Mouse (Mus musculus): ENCODE data around the gene Ntmt1.

Gene Ntmt1

DNA sequence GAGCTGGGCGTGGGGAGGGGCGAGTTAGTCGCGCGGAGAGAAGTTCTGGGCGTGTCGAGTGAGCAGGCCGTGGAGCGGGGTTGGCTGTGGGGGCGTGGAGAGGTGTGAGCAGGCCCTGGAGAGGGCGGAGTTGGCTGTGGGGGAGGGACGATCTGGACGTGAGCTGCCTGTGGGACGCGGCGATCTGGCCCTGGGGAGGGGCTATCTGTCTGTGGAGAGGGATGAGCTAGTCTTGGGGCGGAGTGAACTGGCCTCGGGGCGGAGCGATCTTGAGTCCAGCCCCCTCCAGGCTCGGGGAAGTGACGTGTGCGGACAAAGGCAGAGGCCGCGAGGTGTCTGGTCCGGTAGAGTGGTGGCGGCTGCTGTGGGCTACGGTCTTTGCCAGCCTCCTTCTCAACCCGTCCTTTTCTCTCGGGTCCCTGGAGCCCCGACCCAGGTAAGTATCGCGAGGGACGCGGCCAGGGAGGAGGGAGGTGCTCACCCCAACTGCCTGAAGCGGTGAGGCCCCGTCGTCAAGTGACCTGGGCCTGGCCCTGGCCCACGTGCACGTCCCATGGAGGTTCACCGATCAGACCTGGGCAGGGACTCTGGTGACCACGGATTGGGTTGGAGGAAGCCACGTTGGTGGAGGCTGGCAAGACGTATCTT, at the start of gene Ntmt1:
TSS of gene Ntmt1 (plus strand) at position 179 of the 648 bp plus-strand sequence.
- in situ Hi-C loops (cut with MboI, MseI) = no loop called here

DNA sequence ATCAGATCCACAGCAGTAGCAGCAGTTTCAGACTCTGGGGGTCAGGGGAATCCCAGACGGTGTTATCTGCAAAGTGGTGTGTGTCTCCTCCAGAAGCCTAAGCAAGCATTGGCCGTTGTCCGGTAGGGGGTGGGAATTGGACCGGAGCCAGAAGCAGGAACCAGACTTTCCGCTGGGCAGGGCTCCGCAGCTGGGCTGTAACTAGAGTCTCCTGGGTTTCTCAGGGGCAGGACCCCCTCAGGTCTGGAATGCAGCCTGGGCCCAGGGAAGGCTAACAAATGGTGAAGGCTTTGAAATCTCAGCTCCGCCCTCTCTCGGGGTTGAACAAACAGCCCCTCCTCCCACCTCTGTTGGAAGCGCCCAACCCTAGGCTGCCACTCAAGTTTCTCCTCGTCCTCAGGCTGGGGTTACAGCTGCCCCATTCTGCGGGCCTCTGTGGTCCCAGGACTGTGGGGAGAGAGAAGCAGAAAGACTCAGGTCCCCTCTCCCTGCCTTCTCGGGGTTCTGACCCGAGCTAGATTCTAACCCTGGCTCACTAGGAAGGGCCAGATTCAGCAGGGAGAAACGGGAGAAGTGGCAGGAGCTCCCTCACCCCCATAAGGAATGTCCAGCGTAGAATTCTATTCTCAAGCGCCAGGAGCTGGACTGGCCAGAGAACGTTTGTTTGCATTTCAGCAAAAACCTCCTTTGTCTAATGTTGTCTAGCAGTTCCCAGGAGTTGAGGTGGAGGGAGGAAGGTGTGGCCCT, 49.1 kb upstream of the Ntmt1 start:
- in situ Hi-C loops (cut with MboI, MseI) = no loop called here

DNA sequence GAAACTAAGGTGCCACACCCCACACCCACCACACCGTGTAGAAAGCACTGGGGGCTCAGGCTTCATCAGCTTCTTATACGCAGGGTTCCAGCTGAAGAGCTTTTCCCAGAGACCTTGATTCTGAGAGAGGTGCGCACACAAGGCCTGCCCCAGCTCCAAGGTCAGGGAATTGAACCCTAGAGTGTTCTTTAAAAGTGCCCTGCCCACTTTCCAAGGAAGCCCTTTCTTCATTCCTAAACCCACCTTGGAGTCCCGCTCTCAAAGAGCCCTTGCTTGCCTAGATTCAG, 48.6 kb upstream of the Ntmt1 start:
- in situ Hi-C loops (cut with MboI, MseI) = no loop called here

DNA sequence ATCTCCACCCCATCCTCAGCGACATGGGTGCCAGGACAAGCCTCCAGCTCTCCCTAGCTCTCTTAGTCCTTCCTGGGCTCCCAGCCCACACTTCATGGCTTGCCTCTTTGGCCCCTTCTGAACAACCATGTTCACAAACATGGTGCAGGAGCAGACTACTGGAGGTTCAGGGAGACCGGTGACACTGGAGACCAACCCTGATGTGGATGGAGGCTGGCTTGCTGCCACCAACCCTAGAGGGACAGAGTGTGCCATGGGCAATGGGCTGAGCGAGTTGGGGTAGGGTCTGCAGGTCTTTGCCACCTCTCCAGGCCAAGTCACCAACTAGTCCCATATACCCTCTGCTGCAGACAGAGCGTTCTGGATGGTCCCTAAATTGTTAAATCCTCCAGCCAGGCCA, 48.2 kb upstream of the Ntmt1 start:
- in situ Hi-C loops (cut with MboI, MseI) = no loop called here

DNA sequence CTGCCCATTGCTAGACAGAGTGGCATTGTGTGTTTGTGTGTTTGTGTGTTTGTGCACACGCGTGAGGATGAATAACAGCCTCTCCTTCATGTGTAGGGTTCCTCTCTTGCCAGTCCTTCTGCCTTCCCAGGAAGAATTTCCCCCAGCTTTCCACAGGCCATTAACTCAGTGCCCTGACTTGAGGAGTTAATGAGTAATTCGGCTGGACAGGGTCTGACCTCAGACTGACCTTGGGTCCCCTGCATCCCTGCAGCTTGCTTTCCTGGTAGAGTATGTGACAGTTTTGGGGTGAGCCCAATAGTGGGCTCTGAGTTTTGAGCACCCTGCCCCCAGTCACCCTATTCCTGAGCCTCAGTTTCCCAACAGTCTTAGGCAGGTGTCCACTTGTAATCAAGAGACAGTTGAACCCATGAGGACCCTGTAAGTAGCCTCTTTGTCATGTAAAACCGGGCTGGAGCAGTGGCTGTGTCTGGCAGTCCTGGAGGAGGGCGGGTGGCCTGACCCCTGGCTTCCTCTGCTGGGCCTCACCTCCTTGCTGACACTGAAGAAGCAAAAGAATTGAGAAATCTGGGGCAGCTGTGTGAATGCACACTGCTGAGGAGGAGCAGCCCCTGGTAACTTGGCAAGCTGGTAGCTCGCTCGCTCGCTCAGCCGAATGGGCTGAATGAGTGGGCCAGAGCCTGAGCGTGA, 47.6 kb upstream of the Ntmt1 start:
- in situ Hi-C loops (cut with MboI, MseI) = no loop called here

DNA sequence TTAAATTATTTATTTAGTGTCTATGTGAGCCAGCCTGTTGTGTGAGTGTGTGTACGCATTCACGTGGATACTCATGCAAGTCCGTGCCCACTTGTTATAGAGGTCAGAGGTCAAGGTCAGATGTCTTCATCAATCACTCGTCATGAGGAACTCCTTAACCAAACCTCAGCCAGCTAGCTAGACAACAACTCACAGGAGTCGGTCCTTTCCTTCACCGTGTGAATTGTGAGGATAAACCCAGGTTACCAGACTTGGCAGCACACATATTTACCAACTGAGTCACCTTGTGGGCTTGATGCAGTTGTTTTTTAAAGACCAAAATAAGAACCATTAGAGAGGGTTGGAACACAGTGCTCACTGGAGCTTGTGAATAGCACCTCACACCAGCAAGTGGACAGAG, 46.9 kb upstream of the Ntmt1 start:
- in situ Hi-C loops (cut with MboI, MseI) = no loop called here

DNA sequence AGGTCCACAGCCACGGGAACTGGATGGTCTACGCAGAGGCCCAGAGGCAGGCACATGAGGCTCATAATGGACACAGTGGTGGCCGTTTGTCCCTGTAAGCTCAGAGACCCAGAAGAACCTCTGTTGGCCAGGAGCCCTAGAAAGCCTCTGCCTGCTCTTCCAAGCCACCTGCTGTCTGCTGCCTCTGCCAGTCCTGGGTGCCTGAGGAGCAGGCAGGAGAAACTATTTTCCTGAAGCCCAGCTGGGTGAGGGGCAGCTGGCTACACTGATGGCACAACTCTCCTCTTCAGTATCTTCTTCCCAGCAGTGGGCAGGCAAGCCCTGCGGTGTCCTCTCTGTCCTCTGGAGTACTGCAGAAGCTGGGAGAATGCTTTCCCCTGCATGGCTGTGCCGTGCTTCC, 41.2 kb upstream of the Ntmt1 start:
- in situ Hi-C loops (cut with MboI, MseI) = no loop called here

DNA sequence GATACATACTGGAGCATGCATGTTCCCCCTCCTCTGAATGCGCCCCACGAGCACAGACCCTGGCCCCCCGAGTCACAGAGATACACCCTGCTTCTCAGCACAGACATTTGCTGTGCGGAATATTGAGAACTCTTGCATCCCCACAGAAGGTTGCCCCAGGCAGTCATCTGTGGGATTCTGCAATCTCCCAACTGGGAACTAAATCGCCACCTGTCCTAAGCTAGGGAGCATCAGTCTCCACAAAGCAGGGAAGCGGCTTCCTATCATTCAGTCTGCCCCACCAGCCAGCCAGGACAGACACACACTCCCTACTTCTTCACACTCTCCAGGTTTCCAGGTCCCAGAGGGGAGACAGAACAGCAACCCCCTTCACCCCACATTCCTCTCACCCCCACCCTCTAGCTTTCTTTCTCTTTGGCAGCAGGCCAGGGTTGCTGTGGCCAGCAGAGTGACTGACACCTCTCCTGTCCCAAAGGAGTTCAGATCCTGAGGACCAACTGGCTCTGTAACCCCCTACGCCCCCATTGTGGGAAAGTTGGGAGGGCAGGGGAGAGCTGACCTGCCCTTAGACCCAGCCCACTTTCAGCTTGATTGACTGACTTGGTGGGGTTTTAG, 39.9 kb upstream of the Ntmt1 start:
- in situ Hi-C loops (cut with MboI, MseI) = no loop called here

DNA sequence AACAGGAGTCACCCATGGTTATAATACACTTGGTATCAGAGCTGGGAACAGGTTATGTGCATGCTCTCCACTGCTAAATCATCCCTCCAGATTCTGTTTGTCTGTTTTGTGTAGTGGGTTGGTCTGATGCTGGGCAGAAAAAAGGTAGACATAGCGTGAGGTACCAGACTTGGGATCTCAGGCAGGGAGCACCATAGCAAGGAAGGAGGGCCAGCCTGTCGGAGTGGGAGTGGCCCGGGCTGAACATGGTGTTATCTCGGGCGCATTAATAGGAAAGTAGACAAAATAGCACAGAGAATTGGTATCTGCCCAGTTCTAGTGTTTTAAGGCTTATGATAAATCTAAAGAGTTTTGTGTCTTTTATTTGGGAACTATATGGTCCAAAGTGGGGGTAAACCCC, 39.1 kb upstream of the Ntmt1 start:
- in situ Hi-C loops (cut with MboI, MseI) = no loop called here

DNA sequence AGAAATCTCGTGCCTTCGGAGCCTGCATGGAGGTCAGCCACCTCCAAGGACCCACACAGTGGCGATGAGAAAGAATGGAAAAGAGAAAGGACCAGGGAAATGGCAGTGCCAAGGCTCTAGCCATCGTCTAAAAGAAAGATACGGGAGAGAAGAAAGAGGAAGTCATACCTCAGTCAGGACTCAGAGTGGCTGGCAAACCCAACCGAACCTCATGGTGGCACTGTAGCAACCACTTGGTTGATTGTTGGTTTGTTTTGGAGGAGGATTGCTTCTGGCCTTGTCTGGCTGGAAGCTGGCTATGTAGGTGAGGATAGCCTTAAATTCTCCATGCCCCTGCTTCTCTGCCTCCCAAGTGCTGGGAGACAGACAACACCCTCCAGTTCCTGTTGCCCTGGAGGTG, 38.4 kb upstream of the Ntmt1 start:
- in situ Hi-C loops (cut with MboI, MseI) = no loop called here

DNA sequence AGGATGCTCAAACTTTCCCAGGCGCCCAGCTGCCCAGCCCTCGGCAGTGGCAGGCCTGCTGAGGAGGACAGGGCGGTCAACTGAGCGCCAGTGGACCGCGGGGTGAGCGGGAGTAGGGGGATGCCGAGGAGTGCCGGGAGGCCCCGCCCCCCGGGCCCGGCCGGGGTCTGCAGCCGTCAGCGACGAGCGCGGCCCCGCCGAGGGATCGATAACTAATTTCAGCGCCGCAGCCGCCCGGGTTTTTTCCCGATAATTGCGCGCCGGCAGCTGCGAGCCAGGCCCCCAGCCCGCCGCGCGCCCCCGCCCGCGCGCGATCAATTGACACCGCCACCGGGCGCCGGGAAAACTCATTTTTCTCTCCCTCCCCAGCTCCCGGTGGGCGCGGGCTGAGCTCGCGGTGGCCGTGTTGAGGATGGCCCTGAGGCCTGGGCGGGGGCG, 36.2 kb upstream of the Ntmt1 start:
- in situ Hi-C loops (cut with MboI, MseI) = no loop called here

DNA sequence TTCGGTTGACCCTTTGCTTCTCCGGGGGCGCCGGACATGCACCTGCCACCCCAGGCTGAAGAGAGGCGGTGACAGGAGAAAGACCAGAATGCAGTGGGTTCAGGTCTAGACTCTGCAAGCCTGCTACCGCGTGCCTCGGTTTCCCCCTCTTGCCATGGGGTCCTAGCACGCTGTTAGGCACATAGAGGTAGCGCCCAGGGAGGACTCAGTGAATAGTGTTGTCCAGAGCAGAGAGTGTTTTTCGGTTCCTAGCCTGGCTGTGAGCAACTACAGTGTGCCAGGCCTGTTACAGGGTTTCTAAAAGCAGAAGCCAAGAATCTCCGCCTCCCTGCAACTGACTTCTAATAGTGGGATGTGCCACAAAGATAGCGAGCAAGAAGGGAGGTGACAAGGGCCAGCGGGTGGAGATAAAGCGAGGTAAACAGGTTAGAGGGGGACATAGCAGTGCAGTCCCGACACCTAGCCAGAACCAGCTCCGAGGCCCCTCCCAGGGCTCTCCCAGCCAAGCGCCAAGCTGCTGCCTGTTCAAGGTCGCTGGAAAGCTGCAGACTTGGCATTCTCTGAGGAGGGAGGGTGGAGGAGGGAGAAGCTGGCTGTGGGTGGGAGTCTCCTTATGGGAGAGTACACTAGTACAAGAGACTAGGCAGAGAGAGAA, 35.7 kb upstream of the Ntmt1 start:
- in situ Hi-C loops (cut with MboI, MseI) = no loop called here

DNA sequence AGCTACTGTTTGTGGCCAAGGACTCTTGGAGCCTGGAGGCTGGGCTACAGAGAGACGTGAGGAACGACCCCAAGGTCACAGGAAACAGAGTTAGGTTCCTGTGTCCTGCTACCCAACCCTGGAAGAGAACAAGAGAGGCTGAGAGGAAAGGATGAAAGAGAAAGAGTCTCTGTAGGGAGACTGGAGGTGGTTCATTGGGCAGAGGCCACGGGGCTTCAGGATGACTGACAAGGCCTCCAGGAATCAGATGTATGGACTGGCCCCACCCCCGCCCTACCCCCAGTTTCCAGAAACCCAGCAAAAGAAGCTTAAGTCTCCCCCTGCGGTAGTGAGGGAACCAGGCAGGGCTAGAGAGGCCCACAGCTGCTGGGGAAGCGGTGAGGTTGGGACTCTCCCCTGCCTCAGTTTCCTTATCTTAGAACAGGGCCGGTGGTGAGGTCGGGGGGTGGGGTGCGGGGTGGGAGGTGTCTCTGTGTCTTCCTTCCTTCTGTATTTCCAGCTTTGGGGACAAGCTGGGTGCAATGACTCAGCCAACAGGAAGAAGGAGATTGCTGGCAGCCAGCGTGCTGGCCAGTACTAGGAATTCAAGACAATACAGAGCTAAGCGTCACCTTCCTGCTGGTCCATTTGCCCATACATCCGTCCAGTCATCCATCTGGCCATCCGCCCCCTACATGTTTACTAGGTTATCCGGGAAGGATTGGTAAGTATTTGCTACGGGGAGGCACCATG, 34.9 kb upstream of the Ntmt1 start:
- in situ Hi-C loops (cut with MboI, MseI) = no loop called here

DNA sequence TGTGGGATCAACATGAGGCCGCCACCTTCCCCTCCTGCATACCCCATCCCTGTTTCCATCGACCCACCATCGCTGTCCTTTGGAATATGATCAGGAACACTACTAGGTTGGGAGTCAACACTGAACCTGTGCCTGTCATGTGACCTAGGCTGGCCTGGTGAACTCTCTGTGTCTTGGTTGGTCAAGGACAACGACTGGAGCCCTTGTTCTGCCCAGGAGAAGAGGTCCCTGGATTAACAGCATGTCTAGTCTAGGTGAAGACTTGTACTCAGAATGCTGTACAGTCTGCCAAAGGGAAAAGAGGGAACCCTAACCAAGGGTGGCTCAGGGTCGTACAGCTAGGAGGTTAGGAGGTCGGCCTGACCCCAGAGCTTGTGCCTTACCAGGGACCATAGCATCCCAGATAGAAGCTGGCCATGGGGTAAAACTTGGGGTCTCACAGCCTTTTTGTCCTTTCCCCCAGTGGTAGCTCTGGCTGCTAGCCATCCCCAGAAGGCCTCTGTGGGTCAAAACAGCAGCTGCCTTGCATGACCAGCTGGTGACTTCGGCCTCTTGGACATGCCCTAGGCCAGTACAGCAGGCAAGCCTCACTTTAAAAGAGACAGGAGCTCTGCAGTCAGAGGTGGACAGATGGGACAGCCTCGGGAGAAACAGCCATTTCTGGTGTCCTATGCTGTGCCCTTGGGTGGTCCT, 34.2 kb upstream of the Ntmt1 start:
- in situ Hi-C loops (cut with MboI, MseI) = no loop called here

DNA sequence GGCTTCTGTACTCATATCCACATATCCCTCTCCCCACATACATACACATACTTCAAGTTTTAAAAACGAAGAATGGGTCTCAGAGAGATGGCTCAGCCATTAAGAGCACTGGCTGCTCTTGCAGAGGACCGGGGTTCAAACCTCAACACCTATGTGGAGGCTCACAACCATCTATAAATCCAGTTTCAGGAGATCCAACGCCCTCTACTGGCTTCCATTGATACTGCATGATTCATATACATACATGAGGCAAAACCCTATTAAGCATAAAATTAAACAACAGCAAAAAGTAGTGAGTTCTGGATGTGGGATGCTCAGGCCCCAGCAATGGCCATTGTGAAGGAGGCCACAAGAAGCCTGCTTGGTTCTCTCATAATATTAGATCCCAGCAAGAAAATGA, 31.7 kb upstream of the Ntmt1 start:
- in situ Hi-C loops (cut with MboI, MseI) = no loop called here

DNA sequence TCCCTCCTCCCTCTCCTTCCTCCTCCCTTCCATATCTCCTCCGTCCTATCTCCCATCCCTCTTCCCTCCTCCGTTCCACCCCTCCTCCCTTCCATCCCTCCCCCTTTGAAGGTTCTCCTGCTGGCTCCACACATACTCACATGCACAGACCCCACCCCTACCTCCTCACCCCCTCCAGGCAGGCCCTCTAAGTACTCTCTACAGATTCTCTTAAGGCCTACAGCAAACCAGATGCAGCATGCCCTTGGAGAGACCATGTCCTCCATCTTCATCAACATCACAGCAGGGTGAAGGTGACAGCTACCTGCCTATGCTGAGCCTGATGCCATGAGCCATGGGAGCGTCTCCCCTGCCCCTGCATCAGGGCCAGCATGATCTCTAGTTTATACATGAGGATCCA, 30.4 kb upstream of the Ntmt1 start:
- in situ Hi-C loops (cut with MboI, MseI) = no loop called here

DNA sequence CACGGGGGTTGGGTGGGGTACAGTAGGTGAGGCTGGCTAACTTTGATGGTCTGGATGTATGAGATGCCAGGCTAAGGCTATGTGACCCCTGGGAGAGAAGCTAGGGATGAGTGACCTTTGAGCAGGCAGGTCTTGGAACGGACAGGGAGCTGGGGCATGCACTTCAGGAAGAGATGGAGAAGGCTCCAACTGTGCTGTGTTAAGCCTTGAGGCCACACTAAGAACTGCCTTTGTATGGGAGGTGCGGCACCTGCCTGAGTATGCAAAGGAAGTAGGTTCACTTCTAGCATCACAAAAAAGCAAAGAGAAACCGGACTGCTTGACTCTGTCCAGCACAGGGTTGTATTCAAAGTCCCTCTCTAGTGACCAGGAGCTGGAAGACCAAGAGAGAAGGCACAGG, 29.4 kb upstream of the Ntmt1 start:
- in situ Hi-C loops (cut with MboI, MseI) = no loop called here

DNA sequence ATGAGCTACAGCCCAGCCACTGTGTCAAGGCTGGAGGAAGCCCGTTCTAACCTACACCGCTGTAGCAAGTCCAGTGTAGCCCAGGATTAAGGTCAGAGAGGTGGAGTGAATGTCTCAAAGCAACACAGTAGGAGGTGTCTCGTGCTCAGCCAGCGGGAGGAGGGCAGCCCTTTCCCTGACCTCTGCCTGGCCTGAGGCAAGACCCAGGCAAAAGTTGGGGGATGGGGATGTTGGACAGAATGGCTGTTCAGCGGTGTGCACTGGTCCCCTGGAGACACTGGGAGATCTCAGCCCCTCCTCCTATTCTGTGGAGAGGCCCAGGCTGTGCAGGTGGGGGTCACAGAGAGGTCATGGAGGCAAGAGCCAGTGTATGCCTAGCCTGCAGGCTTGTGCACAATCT, 28.4 kb upstream of the Ntmt1 start:
- in situ Hi-C loops (cut with MboI, MseI) = no loop called here

DNA sequence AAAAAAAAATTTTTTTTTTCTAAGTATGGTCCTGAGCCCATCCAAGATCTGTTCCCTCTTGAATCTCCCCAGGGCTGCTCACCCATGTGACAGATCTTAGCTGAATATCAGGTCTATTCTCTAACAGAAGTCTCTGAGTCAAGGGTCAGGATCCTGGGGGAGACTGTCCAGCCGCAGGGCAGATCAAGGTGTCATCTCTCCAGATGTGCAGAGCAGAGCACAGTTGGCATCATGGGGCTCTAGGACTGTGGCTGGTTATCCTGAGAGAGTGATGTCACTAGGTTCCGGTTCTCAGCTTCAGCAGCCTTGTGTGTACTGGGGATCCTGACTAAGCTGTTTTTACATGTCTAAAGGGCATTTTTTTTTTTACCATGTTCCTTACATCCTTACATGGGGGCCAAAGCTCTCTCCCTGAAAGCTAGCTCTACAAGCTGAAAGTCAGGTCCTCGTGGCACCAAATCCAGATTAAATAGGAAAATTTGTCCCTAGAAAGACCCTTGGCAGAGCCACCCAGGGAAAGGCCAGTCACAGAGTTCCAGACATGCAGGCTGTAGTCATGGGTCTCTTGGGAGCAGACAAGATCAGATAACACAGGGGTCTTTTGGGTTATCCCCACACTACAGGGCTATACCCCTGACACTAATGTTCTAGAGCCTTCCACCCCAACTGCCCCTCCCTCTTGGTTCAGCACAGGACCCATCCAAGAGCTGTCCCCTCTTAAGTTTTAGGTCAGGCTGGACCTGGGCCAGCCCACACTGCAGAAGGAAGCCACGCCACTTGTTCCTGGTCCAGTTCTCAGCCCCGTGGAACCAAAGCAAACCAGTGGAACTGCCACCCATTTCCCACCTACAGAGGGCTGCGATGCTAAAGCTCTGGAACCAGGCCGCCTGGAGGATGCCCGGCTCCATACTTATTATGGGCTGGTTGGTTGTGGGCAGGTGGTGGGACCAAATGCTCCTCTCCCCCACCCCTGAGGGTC, 25.0 kb upstream of the Ntmt1 start:
- in situ Hi-C loops (cut with MboI, MseI) = no loop called here

DNA sequence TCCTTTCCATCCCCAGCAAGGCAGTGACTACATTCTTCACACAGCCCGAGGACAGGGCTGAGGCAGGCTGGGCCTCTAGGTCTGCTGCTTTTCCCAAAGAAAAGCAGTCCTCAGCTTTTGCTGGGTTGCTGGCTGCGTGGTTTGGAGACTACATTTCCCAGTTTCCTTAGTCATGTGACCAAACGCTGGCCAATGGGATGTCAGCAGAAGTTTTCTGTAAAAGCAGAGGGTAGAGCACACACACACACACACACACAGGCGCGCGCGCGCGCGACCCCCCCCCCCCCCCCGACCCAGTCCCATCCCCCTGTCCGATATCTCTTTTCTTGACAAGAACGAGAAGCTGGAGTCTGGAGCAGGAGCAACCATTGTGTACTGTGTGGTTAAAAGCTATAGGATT, 24.3 kb upstream of the Ntmt1 start:
- in situ Hi-C loops (cut with MboI, MseI) = no loop called here

All from T-helper 2 cell (primary cell).